Mouse (Mus musculus) bone marrow macrophage, adult 2 months (primary cell): ENCODE measurements around the gene Ttc25.

ENCODE experiments used
- CTCF ChIP-seq: IDR thresholded peaks from 2 replicates; pipeline ENCODE4 v1.5.1; 2012; ENCODE audit warnings: low read depth, mild to moderate bottlenecking, low read length, moderate library complexity
- POLR2A ChIP-seq: IDR thresholded peaks from 2 replicates; pipeline ENCODE4 v1.6.1; 2012; ENCODE audit warnings: mild to moderate bottlenecking, low read depth, low read length, borderline replicate concordance

DNA sequence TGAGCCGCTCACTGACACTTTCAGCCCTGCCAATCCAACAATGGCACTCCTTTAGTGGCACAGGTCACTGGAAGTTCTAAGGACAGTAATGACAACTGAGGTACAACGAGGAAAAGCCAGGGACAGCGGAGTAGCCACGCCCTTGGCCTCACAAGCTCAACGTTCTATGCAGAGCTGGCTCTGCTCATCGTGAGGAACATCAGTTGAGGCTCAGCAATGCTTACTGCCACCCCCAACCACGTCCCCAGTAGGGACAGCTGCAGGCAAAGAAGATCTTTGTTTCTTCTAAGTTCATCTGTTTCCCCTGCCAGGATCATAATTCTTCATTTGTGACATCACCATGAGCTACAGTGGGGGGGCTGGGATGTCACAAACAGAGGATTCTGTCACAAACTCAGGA, 49.2 kb downstream of the Ttc25 start:
- TF ChIP-seq CTCF (no peak), POLR2A (no peak)
